Mouse (Mus musculus) E14TG2a.4 (cell line): Measurements from ENCODE around the gene Gm5089.

Source experiments
- CTCF ChIP-seq: conservative IDR thresholded peaks from 2 replicates; pipeline ENCODE4 v1.5.1; 2014; ENCODE audit warnings: low read length
- NANOG ChIP-seq: IDR thresholded peaks from 2 replicates; pipeline ENCODE4 v1.6.1; 2014; ENCODE audit warnings: borderline replicate concordance, low read length, mixed read lengths
- POU5F1 ChIP-seq: IDR thresholded peaks from 2 replicates; pipeline ENCODE4 v1.6.1; 2014; ENCODE audit warnings: low read length, borderline replicate concordance

- TF ChIP-seq CTCF (no peak), NANOG (no peak), POU5F1 (no peak)
Measured at GRCm38 (mm10) chr14:122485635-122486181, 34.8 kb upstream of the Gm5089 start.
